Mouse (Mus musculus) forebrain, embryonic 16.5 days (tissue): Measurements from ENCODE around the gene Rasgef1b. TPM values are rescaled to one million over a fixed set of nuclear protein-coding genes. Genes with fewer than 3 reads are reported as not detected.
"Not testable (repeated sequence)": the region's sequence is repeated elsewhere in the genome, so short reads cannot be mapped to it uniquely, and the experiment has no call there.

Experiments
- ATAC-seq: fragments of 200-750 bp; cut with Nextera tagmentation; 2 replicates; pipeline ENCODE4 v1.8.0; 2017; ENCODE audit warnings: mild to moderate bottlenecking, moderate library complexity
- H3K27ac ChIP-seq: fragments of 300-500 bp; sonication (generic); 2 replicates; pipeline ENCODE4 v1.5.1; 2014; ENCODE audit warnings: low read length, control low read depth
- H3K27me3 ChIP-seq: fragments of 300-500 bp; sonication (generic); replicated peaks from 2 replicates; pipeline ENCODE4 v1.6.1; 2014; ENCODE audit warnings: low read length; ENCODE audit not compliant: control insufficient read depth, insufficient read depth
- H3K36me3 ChIP-seq: fragments of 300-500 bp; sonication (generic); 2 replicates; pipeline ENCODE4 v1.6.1; 2014; ENCODE audit not compliant: control insufficient read depth, insufficient read depth
- H3K4me1 ChIP-seq: fragments of 300-500 bp; sonication (generic); replicated peaks from 2 replicates; pipeline ENCODE4 v1.6.1; 2014; ENCODE audit warnings: low read length; ENCODE audit not compliant: control insufficient read depth, insufficient read depth
- H3K4me2 ChIP-seq: fragments of 300-500 bp; sonication (generic); 2 replicates; pipeline ENCODE4 v1.6.1; 2014; ENCODE audit warnings: mild to moderate bottlenecking, low read length, control low read depth
- H3K4me3 ChIP-seq: fragments of 300-500 bp; sonication (generic); replicated peaks from 2 replicates; pipeline ENCODE4 v1.5.1; 2014; ENCODE audit warnings: mild to moderate bottlenecking, low read length, control low read depth
- H3K9ac ChIP-seq: fragments of 300-500 bp; sonication (generic); replicated peaks from 2 replicates; pipeline ENCODE4 v1.6.1; 2014; ENCODE audit warnings: low read depth, low read length, control low read depth
- H3K9me3 ChIP-seq: fragments of 300-500 bp; sonication (generic); 2 replicates; pipeline ENCODE4 v1.6.1; 2016; ENCODE audit warnings: low read length; ENCODE audit not compliant: control insufficient read depth
- WGBS: fragments of 180-500 bp; shearing (Covaris S2); extraction: QIAGEN DNeasy Blood & Tissue Kit; methylation state at CpG from one replicate; pipeline ENCODE4 v1.1.7; 2014; 5-methylcytosine and 5-hydroxymethylcytosine counted together
- polyA plus RNA-seq: library from polyadenylated mRNA; unstranded; fragments of >200 nt; fragmentation: Nextera tagmentation; extraction: Ambion mirVana; gene quantifications from 2 replicates; pipeline ENCODE4 v1.2.1, GENCODE M21; 2015

Rasgef1b gene
- polyA plus RNA-seq, 1 experiment from 2014 or later: 107 TPM

DNA sequence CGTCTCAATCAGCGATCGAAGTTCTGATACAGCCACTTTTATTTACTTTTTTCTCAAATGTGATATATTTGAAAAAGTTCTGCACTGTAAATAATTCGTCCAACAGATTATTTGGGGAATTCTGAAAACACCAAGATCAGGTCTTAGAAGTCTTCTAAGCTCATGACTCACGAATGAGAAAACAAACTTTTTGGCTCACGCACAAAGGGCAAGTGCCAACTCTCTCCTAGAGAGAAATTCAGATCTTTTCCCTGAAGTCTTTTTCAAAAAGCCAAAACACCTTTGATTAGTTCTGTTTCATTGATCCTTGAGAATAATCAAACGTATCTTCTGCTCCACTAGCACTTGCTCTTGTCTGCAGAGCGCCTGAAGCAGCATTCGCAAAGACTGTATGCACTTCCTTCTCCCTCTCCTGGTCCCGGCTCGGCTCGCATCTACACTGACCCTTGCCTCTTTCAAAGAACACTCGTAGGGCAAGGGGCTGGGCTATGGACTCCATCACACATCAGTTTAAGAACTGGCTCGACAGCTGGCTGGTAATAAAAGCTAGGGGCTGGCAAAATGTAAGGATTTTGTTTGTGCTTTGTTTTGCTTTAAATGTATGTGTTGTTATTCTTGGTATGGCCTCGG lies 504.9 kb downstream of the Rasgef1b start:
- no peak overlapping the region for H3K27ac ChIP-seq
- WGBS: 63% methylated on average over 15 of the region's 15 CpGs
- no peaks in the 10 kb centered on the region for H3K27me3 ChIP-seq
- peaks cover 4% of the 10 kb centered on the region for H3K4me1 ChIP-seq
- ATAC-seq: no peak
- no peak overlapping the region for H3K4me2 ChIP-seq
- peaks cover 58% of the 10 kb centered on the region for H3K36me3 ChIP-seq
- no peak overlapping the region for H3K9ac ChIP-seq
- no peaks in the 10 kb centered on the region; the same call in 1 of the 2 replicates for H3K9me3 ChIP-seq
- no peak overlapping the region for H3K4me3 ChIP-seq

GRCm38 (mm10) chr5:99218385-99218784 lies 510.5 kb downstream of the Rasgef1b start:
- peak overlapping the region; percentile 55; the same call in 1 of the 2 replicates for H3K27ac ChIP-seq
- H3K9me3 ChIP-seq: no peaks in the 10 kb centered on the region; the same call in 1 of the 2 replicates
- no peaks in the 10 kb centered on the region for H3K27me3 ChIP-seq
- WGBS: 39% methylated on average over 5 of the region's 5 CpGs
- no peak overlapping the region for H3K4me2 ChIP-seq
- H3K9ac ChIP-seq: no peak overlapping the region
- H3K36me3 ChIP-seq: peaks cover 52% of the 10 kb centered on the region
- H3K4me1 ChIP-seq: peaks cover 9% of the 10 kb centered on the region; the same call in 1 of the 2 replicates
- H3K4me3 ChIP-seq: no peak overlapping the region
- ATAC-seq: peak; percentile 42; the same call in 1 of the 2 replicates

GRCm38 (mm10) chr5:99216588-99217152 lies 512.2 kb downstream of the Rasgef1b start:
- Histone ChIP-seq H3K27ac (peak overlapping the region; percentile 19; the same call in 1 of the 2 replicates), H3K36me3 (peaks cover 37% of the 10 kb centered on the region)
- WGBS: 100% methylated on average over 1 of the region's 1 CpGs
- not testable (repeated sequence) for H3K4me3 ChIP-seq, H3K9ac ChIP-seq, H3K4me2 ChIP-seq, H3K27me3 ChIP-seq, H3K9me3 ChIP-seq, H3K4me1 ChIP-seq
- ATAC-seq: 0 out of 2 replicates have a peak, but pooled peaks have one; percentile 3

DNA sequence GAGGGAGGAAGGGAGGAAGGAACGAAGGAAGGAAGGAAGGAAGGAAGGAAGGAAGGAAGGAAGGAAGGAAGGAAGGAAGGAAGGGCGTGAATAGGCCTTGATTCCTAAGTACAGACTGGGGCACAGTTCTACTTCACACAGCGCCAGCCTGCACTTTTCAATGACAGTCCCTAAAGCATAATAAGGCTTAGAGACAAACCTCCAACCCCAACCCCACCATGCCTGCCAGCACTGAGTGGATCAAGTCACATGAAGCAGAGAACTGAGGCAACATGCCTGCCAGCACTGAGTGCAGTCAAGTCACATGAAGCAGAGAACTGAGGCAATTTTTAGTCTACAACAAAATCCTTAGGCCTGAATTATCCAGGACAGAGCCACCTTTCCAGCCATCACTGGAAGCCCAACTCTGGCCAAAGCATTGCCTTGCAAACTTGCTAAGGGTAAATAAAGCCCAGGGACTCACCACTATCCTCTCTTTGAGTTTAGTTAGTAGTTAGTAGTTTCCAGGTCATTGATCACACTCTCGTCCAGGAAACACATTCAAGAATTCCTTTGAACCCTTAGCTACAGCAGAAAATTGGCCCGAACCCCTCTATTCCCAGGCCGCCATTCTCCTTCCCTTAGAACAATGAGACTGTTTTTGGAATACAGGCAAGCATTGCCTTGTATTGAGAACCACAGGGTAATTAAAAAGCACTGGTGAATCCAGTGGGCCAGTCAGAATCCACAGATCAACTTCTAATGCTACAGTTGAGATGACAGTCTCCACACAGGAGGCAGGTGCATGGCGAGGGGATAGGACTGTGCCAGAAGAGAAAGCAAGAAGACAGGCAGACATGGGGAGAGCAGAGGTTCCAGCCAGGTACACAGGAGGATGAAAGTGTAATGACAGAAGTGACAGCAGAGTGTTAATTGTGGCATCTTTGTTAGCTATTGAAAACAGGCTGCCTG lies 513.4 kb downstream of the Rasgef1b start:
- no peak overlapping the region for H3K4me2 ChIP-seq
- peak; percentile 54 for ATAC-seq

GRCm38 (mm10) chr5:99214400-99214799 lies 514.5 kb downstream of the Rasgef1b start:
- no peaks in the 10 kb centered on the region for H3K9me3 ChIP-seq

More for the DNA sequence above, 513.4 kb downstream of the Rasgef1b start:
- H3K9ac ChIP-seq: no peak overlapping the region
- no peaks in the 10 kb centered on the region for H3K27me3 ChIP-seq
- H3K27ac ChIP-seq: peak overlapping the region; percentile 13; the same call in 1 of the 2 replicates
- H3K4me1 ChIP-seq: peaks cover 9% of the 10 kb centered on the region; the same call in 1 of the 2 replicates
- H3K9me3 ChIP-seq: no peaks in the 10 kb centered on the region
- no peak overlapping the region for H3K4me3 ChIP-seq
- 38% methylated on average over 7 of the region's 7 CpGs for WGBS
- peaks cover 25% of the 10 kb centered on the region for H3K36me3 ChIP-seq

GRCm38 (mm10) chr5:99213211-99213610 lies 515.7 kb downstream of the Rasgef1b start:
- Histone ChIP-seq H3K4me2 (no peak overlapping the region), H3K27me3 (no peaks in the 10 kb centered on the region), H3K9me3 (no peaks in the 10 kb centered on the region), H3K27ac (no peak overlapping the region), H3K9ac (no peak overlapping the region), H3K4me1 (peaks cover 5% of the 10 kb centered on the region; the same call in 1 of the 2 replicates), H3K36me3 (peaks cover 15% of the 10 kb centered on the region), H3K4me3 (no peak overlapping the region)
- ATAC-seq: no peak
- WGBS: 57% methylated on average over 6 of the region's 6 CpGs

More at GRCm38 (mm10) chr5:99214400-99214799, 514.5 kb downstream of the Rasgef1b start:
- Histone ChIP-seq H3K9ac (no peak overlapping the region), H3K27ac (no peak overlapping the region), H3K4me1 (peaks cover 9% of the 10 kb centered on the region; the same call in 1 of the 2 replicates), H3K4me3 (no peak overlapping the region), H3K36me3 (peaks cover 21% of the 10 kb centered on the region), H3K27me3 (no peaks in the 10 kb centered on the region), H3K4me2 (no peak overlapping the region)
- 81% methylated on average over 6 of the region's 6 CpGs for WGBS
- ATAC-seq: no peak

- no peaks in the 10 kb centered on the region for H3K36me3 ChIP-seq
- H3K9me3 ChIP-seq: 0 out of 2 replicates have a peak, but pooled peaks cover 3% of the 10 kb centered on the region
- no peaks in the 10 kb centered on the region for H3K27me3 ChIP-seq
- ATAC-seq: no peak
- 79% methylated on average over 2 of the region's 2 CpGs for WGBS
- H3K9ac ChIP-seq: no peak overlapping the region
- H3K4me1 ChIP-seq: no peaks in the 10 kb centered on the region
- no peak overlapping the region for H3K27ac ChIP-seq
- H3K4me3 ChIP-seq: no peak overlapping the region
- H3K4me2 ChIP-seq: no peak overlapping the region
Measured at GRCm38 (mm10) chr5:99203475-99203874, 525.4 kb downstream of the Rasgef1b start.

GRCm38 (mm10) chr5:99202074-99202837 lies 526.6 kb downstream of the Rasgef1b start:
- no peaks in the 10 kb centered on the region for H3K27me3 ChIP-seq
- no peak overlapping the region for H3K4me3 ChIP-seq
- H3K27ac ChIP-seq: no peak overlapping the region
- WGBS: 56% methylated on average over 15 of the region's 15 CpGs
- 0 out of 2 replicates have a peak, but pooled peaks cover 3% of the 10 kb centered on the region for H3K9me3 ChIP-seq
- H3K4me1 ChIP-seq: no peaks in the 10 kb centered on the region
- ATAC-seq: peak; percentile 64
- no peak overlapping the region for H3K9ac ChIP-seq
- peak overlapping the region; percentile 35 for H3K4me2 ChIP-seq
- no peaks in the 10 kb centered on the region for H3K36me3 ChIP-seq
